Mouse (Mus musculus) cerebellum, adult (tissue): ENCODE results near the gene Gnai3.
A peak's percentile ranks its signal among the peaks of the same experiment; 100 is the strongest.

ENCODE experiments used
- ATAC-seq: cut with Nextera tagmentation; 2 replicates; pipeline ENCODE4 v1.9.2; 2017; ENCODE audit warnings: mild to moderate bottlenecking, moderate library complexity, mixed read lengths; ENCODE audit not compliant: insufficient number of reproducible peaks, low FRiP score, low TSS enrichment

Gnai3 gene

GRCm38 (mm10) chr3:108145534-108146445, at the start of gene Gnai3:
Gene Gnai3, minus strand, starts transcription at chr3:108146146.
- ATAC-seq = peak; percentile 93

GRCm38 (mm10) chr3:108195287-108195686, 49.3 kb upstream of the Gnai3 start:
- no peak for ATAC-seq

GRCm38 (mm10) chr3:108193686-108194085, 47.7 kb upstream of the Gnai3 start:
- ATAC-seq = no peak

- no peak for ATAC-seq
Measured at GRCm38 (mm10) chr3:108189897-108190296, 44.0 kb upstream of the Gnai3 start.

- no peak for ATAC-seq
Measured at GRCm38 (mm10) chr3:108188716-108189490, 43.0 kb upstream of the Gnai3 start.

GRCm38 (mm10) chr3:108187111-108187795, 41.3 kb upstream of the Gnai3 start:
- no peak for ATAC-seq

- peak; percentile 59 for ATAC-seq
Measured at GRCm38 (mm10) chr3:108186098-108187047, 40.4 kb upstream of the Gnai3 start, which contains the start of gene Amigo1. Gene Amigo1, plus strand, starts transcription at chr3:108186335.

GRCm38 (mm10) chr3:108185460-108186097, 39.6 kb upstream of the Gnai3 start:
- no peak for ATAC-seq

- no peak for ATAC-seq
Measured at GRCm38 (mm10) chr3:108184742-108185141, 38.8 kb upstream of the Gnai3 start.

- ATAC-seq = no peak
Measured at GRCm38 (mm10) chr3:108180514-108180913, 34.6 kb upstream of the Gnai3 start.

- no peak for ATAC-seq
Measured at GRCm38 (mm10) chr3:108178756-108179715, 33.1 kb upstream of the Gnai3 start.

- ATAC-seq = peak; percentile 91
Measured at GRCm38 (mm10) chr3:108174672-108175531, 29.0 kb upstream of the Gnai3 start.

- no peak for ATAC-seq
Measured at GRCm38 (mm10) chr3:108169199-108169598, 23.3 kb upstream of the Gnai3 start.

GRCm38 (mm10) chr3:108167499-108167898, 21.6 kb upstream of the Gnai3 start:
- no peak for ATAC-seq

GRCm38 (mm10) chr3:108166486-108167211, 20.7 kb upstream of the Gnai3 start:
- ATAC-seq = no peak

- no peak for ATAC-seq
Measured at GRCm38 (mm10) chr3:108165532-108166315, 19.8 kb upstream of the Gnai3 start.
